Mouse (Mus musculus): Measurements from ENCODE around the gene Cep83.

Cep83 gene

DNA sequence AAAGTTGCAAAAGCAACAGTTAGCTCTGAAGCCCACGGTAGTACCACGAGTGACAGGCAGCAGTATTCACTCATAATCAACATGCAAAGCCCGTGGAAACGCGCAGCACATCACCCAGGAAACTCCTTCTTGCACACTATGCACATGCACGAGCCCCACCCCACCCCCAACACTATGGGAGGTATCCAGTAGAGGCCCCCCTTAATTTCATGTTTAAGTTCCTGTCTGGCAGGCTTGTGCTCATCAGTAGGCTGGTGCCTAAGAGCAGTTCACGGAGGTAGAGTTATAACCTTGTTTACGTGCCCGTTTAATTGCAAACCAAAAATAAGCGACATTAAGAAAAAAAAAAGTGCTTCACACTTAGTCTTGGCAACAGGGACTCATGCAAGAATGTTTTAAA, 138.9 kb downstream of the Cep83 start:
- DNase-seq (ENCODE audit: low spot score), result no peak

- no peak for DNase-seq (ENCODE audit: low spot score)
These were observed 139.7 kb downstream of the Cep83 start for GRCm38 (mm10) chr10:94827890-94828733.

DNA sequence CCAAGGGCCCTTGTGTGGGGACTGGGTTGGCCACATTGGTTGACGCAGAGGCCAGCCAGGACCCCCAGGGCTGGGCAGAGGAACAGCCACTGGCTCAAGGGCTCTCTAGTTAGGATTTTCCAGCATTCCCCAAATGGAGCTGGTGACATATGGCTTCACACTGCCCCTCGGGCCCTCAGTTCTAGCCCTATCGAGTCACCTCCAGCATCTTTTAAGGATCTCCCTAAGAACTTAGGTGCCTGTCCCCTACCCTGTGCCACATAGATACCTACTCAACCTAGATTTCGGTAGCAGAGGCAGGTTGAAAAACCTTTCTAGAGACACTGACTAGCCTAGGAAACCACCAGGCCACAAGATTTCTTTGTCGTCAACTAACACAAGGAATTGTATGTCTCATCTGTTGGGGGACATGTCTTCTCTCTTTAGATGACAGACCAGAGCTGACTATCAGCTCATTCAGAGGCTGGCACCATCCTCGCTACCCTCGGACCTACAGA, 140.3 kb downstream of the Cep83 start:
- DNase-seq (ENCODE audit: low spot score), result no peak

DNA sequence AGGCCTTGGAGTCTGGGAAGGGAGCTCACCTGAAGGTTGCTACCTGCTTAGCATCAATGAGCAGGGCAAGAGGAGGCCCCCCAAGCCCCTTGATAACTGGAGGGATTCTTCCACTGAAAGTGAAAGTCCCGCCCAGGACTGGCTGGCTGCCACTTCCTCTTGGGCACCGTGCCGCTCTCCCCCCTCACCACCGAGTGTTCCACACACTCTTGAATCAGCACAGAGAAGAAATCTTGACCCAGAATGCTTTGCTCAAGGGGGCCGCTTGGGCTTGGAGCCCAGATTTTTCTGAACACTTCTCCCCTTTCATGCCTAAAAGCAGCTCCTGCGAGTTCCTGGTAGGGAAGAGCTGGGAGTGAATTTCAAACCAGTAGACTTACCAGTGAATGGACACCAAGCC, 141.0 kb downstream of the Cep83 start:
- DNase-seq (ENCODE audit: low spot score), result no peak

DNA sequence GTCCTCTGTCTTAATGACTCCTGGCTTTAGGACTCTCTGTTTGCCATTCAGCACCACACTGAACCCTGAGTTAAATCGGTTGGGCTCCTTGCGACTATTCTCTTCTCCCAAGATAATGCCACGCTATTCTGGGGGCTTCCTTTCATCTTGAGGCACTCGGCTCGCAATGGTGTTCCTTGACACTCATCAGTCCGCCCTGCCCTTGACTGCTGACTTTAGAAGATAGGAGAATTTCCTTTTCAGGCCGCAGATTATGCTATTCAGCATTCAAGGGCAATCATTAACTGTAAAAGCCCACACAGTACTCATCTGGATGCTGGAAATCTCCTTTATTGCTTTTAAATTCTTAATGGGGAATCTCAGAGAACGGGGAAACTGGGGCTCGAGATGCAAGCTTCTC, 147.4 kb downstream of the Cep83 start:
- DNase-seq (ENCODE audit: low spot score), result no peak

All from retina, embryonic 14.5 days (tissue).